Mouse (Mus musculus): ENCODE results near the gene Lao1. TPM values are rescaled to one million over a fixed set of nuclear protein-coding genes. Genes with fewer than 3 reads are reported as not detected.
"Not testable (repeated sequence)": the region's sequence is repeated elsewhere in the genome, so short reads cannot be mapped to it uniquely, and the experiment has no call there.

Gene Lao1
- polyA plus RNA-seq (2012), result not detected in 2 replicates

GRCm38 (mm10) chr4:118961141-118961628 is at the start of gene Lao1:
Gene Lao1 (plus strand): TSS chr4:118961578.
- TF ChIP-seq GATA1 (IDR thresholded peaks at IDR 0.05; ENCODE audit: low read length), result no peak

GRCm38 (mm10) chr4:118917365-118917764 is 44.0 kb upstream of the Lao1 start, which contains the start of gene Olfr1329:
Gene Olfr1329 (minus strand): TSS chr4:118917465.
- not testable (repeated sequence) for TF ChIP-seq GATA1 (IDR thresholded peaks at IDR 0.05; ENCODE audit: low read length)

GRCm38 (mm10) chr4:118938512-118938911 is 22.9 kb upstream of the Lao1 start, which contains the start of gene Olfr1328:
Gene Olfr1328 (minus strand): TSS chr4:118938612.
- no peak for TF ChIP-seq GATA1 (IDR thresholded peaks at IDR 0.05; ENCODE audit: low read length)

- no peak for TF ChIP-seq GATA1 (IDR thresholded peaks at IDR 0.05; ENCODE audit: low read length)
Measured at GRCm38 (mm10) chr4:118958812-118959211, 2.6 kb upstream of the Lao1 start.

GRCm38 (mm10) chr4:118967711-118968110 is 6.3 kb downstream of the Lao1 start:
- TF ChIP-seq GATA1 (IDR thresholded peaks at IDR 0.05; ENCODE audit: low read length), result no peak

GRCm38 (mm10) chr4:118973281-118973680 is 11.9 kb downstream of the Lao1 start:
- no peak for TF ChIP-seq GATA1 (IDR thresholded peaks at IDR 0.05; ENCODE audit: low read length)

GRCm38 (mm10) chr4:118985291-118985690 is 23.9 kb downstream of the Lao1 start:
- no peak for TF ChIP-seq GATA1 (IDR thresholded peaks at IDR 0.05; ENCODE audit: low read length)

- TF ChIP-seq GATA1 (IDR thresholded peaks at IDR 0.05; ENCODE audit: low read length), result no peak
Measured at GRCm38 (mm10) chr4:118988535-118988934, 27.2 kb downstream of the Lao1 start.

- TF ChIP-seq GATA1 (IDR thresholded peaks at IDR 0.05; ENCODE audit: low read length), result no peak
Measured at GRCm38 (mm10) chr4:118989331-118989730, 28.0 kb downstream of the Lao1 start.

- TF ChIP-seq GATA1 (IDR thresholded peaks at IDR 0.05; ENCODE audit: low read length), result no peak
Measured at GRCm38 (mm10) chr4:118991797-118992196, 30.4 kb downstream of the Lao1 start.

- TF ChIP-seq GATA1 (IDR thresholded peaks at IDR 0.05; ENCODE audit: low read length), result no peak
Measured at GRCm38 (mm10) chr4:118997127-118997542, 35.8 kb downstream of the Lao1 start.

- no peak for TF ChIP-seq GATA1 (IDR thresholded peaks at IDR 0.05; ENCODE audit: low read length)
Measured at GRCm38 (mm10) chr4:118999691-119000486, 38.5 kb downstream of the Lao1 start.

- TF ChIP-seq GATA1 (IDR thresholded peaks at IDR 0.05; ENCODE audit: low read length), result no peak
Measured at GRCm38 (mm10) chr4:119001696-119002095, 40.3 kb downstream of the Lao1 start.

- TF ChIP-seq GATA1 (IDR thresholded peaks at IDR 0.05; ENCODE audit: low read length), result no peak
Measured at GRCm38 (mm10) chr4:119002512-119002911, 41.1 kb downstream of the Lao1 start.

- no peak for TF ChIP-seq GATA1 (IDR thresholded peaks at IDR 0.05; ENCODE audit: low read length)
Measured at GRCm38 (mm10) chr4:119004178-119004577, 42.8 kb downstream of the Lao1 start.

GRCm38 (mm10) chr4:119004613-119005339 is 43.4 kb downstream of the Lao1 start:
- TF ChIP-seq GATA1 (IDR thresholded peaks at IDR 0.05; ENCODE audit: low read length), result no peak
